Comparison of ENCODE assay signal across 11 mouse cellular contexts in the genomic region with DNA sequence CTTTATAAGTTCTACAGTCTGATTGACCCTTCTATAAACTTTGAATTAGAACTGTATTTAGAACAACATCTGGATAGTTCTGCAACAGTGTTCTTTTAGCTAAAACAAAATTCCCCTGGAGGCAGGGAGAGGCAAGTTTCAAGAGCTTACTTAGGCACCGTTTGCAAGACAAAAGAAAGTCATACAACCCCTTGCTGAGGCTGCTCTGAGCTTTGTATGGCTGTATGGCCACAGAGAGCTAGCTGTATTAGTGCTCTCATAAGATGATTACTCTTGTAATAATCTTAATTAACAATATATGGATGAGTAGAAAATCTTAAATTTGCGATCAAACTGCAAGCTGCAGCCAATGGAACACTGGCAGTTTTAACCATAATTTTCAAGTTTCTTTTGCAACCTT. TPM values are rescaled to one million over a fixed set of nuclear protein-coding genes. Genes with fewer than 3 reads are reported as not detected.
"Had no signal": no experiment of that assay in that cellular context is flagged by ENCODE, and none has a peak within 500 bp of the region (broad histone marks: within the 10 kb centered on the region; RNA-seq: fewer than 3 reads in every experiment).

No protein-coding gene starts in this region.

RNA-seq across cellular contexts. Expression of a gene that starts 21.9 kb away (rescaled TPM):
- polyA plus RNA-seq: neural tube, embryonic 13.5 days; neural tube, embryonic 14.5 days; neural tube, embryonic 15.5 days; stomach, embryonic 14.5 days; stomach, embryonic 15.5 days; stomach, embryonic 16.5 days; stomach, postnatal 0 days; testis, adult 2 months had no signal

RNA-seq across cellular contexts. Expression of a gene that starts 29.6 kb away (rescaled TPM):
- polyA plus RNA-seq: neural tube, embryonic 13.5 days; neural tube, embryonic 14.5 days; neural tube, embryonic 15.5 days; spleen, adult 2 months; stomach, embryonic 14.5 days; stomach, embryonic 15.5 days; stomach, postnatal 0 days; testis, adult 2 months; urinary bladder, adult 2 months had no signal

RNA-seq across cellular contexts. Expression of a gene that starts 41.4 kb away (rescaled TPM):
- polyA plus RNA-seq: neural tube, embryonic 13.5 days; neural tube, embryonic 14.5 days; neural tube, embryonic 15.5 days; stomach, embryonic 14.5 days had no signal

RNA-seq across cellular contexts. Expression of a gene that starts 56.8 kb away (rescaled TPM):
- polyA plus RNA-seq: neural tube, embryonic 13.5 days; neural tube, embryonic 14.5 days; neural tube, embryonic 15.5 days; small intestine, adult 2 months; stomach, embryonic 14.5 days; stomach, postnatal 0 days; testis, adult 2 months; urinary bladder, adult 2 months had no signal
